Mouse (Mus musculus) CH12.LX (cell line): ENCODE measurements at regions not wholly inside any gene's neighbourhood (a gene's known extent, or its start where the extent isn't known, plus 50 kb on each side); places are given as distances from the start of the nearest gene placed in this dataset.

ENCODE experiments used
- CTCF ChIP-seq, 2 experiments: IDR thresholded peaks in 1 of 2; conservative IDR thresholded peaks in 1 of 2; 2 replicates each; pipeline ENCODE4 v1.5.1; 2011 to 2012; ENCODE audit warnings: low read depth in 2 of 2, low read length in 2 of 2, improper control_type of control experiment in 1 of 2, inconsistent platforms in 1 of 2, mild to moderate bottlenecking in 1 of 2, moderate library complexity in 1 of 2
- HCFC1 ChIP-seq: IDR thresholded peaks from 2 replicates; pipeline ENCODE4 v1.6.1; 2012; ENCODE audit warnings: low read depth, mild to moderate bottlenecking, inconsistent platforms, low read length, improper control_type of control experiment
- RCOR1 ChIP-seq: conservative IDR thresholded peaks from 2 replicates; pipeline ENCODE4 v1.6.1; 2012; ENCODE audit warnings: low read depth, mild to moderate bottlenecking, inconsistent platforms, low read length, improper control_type of control experiment
- USF1 ChIP-seq: IDR thresholded peaks from 2 replicates; pipeline ENCODE4 v1.6.1; 2014; ENCODE audit warnings: low read depth, mild to moderate bottlenecking, inconsistent platforms, low read length, improper control_type of control experiment
- ZC3H11A ChIP-seq: IDR thresholded peaks from 2 replicates; pipeline ENCODE4 v1.6.1; 2012; ENCODE audit warnings: low read depth, mild to moderate bottlenecking, inconsistent platforms, low read length, improper control_type of control experiment
- ZKSCAN1 ChIP-seq: IDR thresholded peaks from 2 replicates; pipeline ENCODE4 v1.6.1; 2012; ENCODE audit warnings: low read depth, inconsistent platforms, low read length, improper control_type of control experiment, borderline replicate concordance

- no peak for TF ChIP-seq CTCF (conservative IDR thresholded peaks at IDR 0.05 in 1 of 2, IDR thresholded peaks at IDR 0.05 in 1 of 2; ENCODE audit: low read depth in 2 of 2, low read length in 2 of 2)
- no peak for TF ChIP-seq USF1
- TF ChIP-seq ZC3H11A, result no peak
- TF ChIP-seq HCFC1, result no peak
- no peak for TF ChIP-seq RCOR1
- TF ChIP-seq ZKSCAN1, result no peak
Observed at GRCm38 (mm10) chr7:138503986-138504385, 106.5 kb upstream of the Tcerg1l start.
